Mouse (Mus musculus) heart, postnatal 25 days (tissue): ENCODE data around the gene Fntb. TPM values are rescaled to one million over a fixed set of nuclear protein-coding genes. Genes with fewer than 3 reads are reported as not detected.

Source experiments
- DNase-seq: peaks from one replicate; pipeline ENCODE4 v3.0.0; 2022; ENCODE audit warnings: low spot score
- intact Hi-C: fragments of 180-260 bp; cut with DNase I; formaldehyde crosslinking; loops from one replicate; pipeline ENCODE4 v1.15.1; 2025
- total RNA-seq, 2 experiments: library from RNA; stranded (reverse); gene quantifications; 2 replicates each; pipeline ENCODE4 v1.2.3; 2021

The Fntb gene
- total RNA-seq, 2 experiments from 2014 or later: 13.0 to 14.3 TPM

GRCm38 (mm10) chr12:76909218-76909617, 143.8 kb downstream of the Fntb start:
- intact Hi-C loops: no loop called here
- no peak for DNase-seq

GRCm38 (mm10) chr12:76910258-76910940, 145.0 kb downstream of the Fntb start:
- no peak for DNase-seq
- intact Hi-C loops: no loop called here

GRCm38 (mm10) chr12:76911171-76911726, 145.9 kb downstream of the Fntb start:
- intact Hi-C loops: no loop called here
- DNase-seq: no peak

- DNase-seq: no peak
- intact Hi-C loops: no loop called here
Measured at GRCm38 (mm10) chr12:76912193-76912592, 146.8 kb downstream of the Fntb start.

- intact Hi-C loops: no loop called here
Measured at GRCm38 (mm10) chr12:76916163-76916562, 150.8 kb downstream of the Fntb start.

GRCm38 (mm10) chr12:76918113-76918512, 152.7 kb downstream of the Fntb start:
- intact Hi-C loops: no loop called here
- no peak for DNase-seq

More at GRCm38 (mm10) chr12:76916163-76916562, 150.8 kb downstream of the Fntb start:
- no peak for DNase-seq

- intact Hi-C loops: no loop called here
Measured at GRCm38 (mm10) chr12:76918855-76919254, 153.5 kb downstream of the Fntb start.

GRCm38 (mm10) chr12:76920398-76920797, 155.0 kb downstream of the Fntb start:
- intact Hi-C loops: no loop called here

More at GRCm38 (mm10) chr12:76918855-76919254, 153.5 kb downstream of the Fntb start:
- no peak for DNase-seq

GRCm38 (mm10) chr12:76920990-76921389, 155.6 kb downstream of the Fntb start:
- intact Hi-C loops: no loop called here
- DNase-seq: no peak

More at GRCm38 (mm10) chr12:76920398-76920797, 155.0 kb downstream of the Fntb start:
- DNase-seq: no peak

GRCm38 (mm10) chr12:76923118-76923517, 157.7 kb downstream of the Fntb start:
- intact Hi-C loops: no loop called here
- DNase-seq: no peak

- intact Hi-C loops: loop anchor here (5.0 kb wide), 2 partner anchors 38 to 88 kb away; no protein-coding TSS in a partner anchor
- no peak for DNase-seq
Measured at GRCm38 (mm10) chr12:76924904-76925604, 159.7 kb downstream of the Fntb start.

GRCm38 (mm10) chr12:76926338-76926945, 161.1 kb downstream of the Fntb start:
- intact Hi-C loops: loop anchor here (5.0 kb wide), 2 partner anchors 39 to 89 kb away; no protein-coding TSS in a partner anchor
- peak; percentile 31 for DNase-seq

GRCm38 (mm10) chr12:76927012-76927411, 161.6 kb downstream of the Fntb start:
- intact Hi-C loops: loop anchor here (5.0 kb wide), 2 partner anchors 40 to 90 kb away; no protein-coding TSS in a partner anchor
- DNase-seq: no peak

- intact Hi-C loops: loop anchor here (5.0 kb wide), 2 partner anchors 40 to 90 kb away; no protein-coding TSS in a partner anchor
- DNase-seq: no peak
Measured at GRCm38 (mm10) chr12:76927539-76927938, 162.2 kb downstream of the Fntb start.

GRCm38 (mm10) chr12:76930177-76930576, 164.8 kb downstream of the Fntb start:
- intact Hi-C loops: no loop called here
- DNase-seq: no peak

GRCm38 (mm10) chr12:76931739-76932687, 166.6 kb downstream of the Fntb start:
- DNase-seq: peak; percentile 25
- intact Hi-C loops: no loop called here

GRCm38 (mm10) chr12:76932688-76933060, 167.3 kb downstream of the Fntb start:
- DNase-seq: no peak

GRCm38 (mm10) chr12:76934438-76934837, 169.0 kb downstream of the Fntb start:
- intact Hi-C loops: no loop called here
- no peak for DNase-seq

More at GRCm38 (mm10) chr12:76932688-76933060, 167.3 kb downstream of the Fntb start:
- intact Hi-C loops: no loop called here

GRCm38 (mm10) chr12:76936211-76936610, 170.8 kb downstream of the Fntb start:
- intact Hi-C loops: no loop called here
- DNase-seq: no peak
